Mouse (Mus musculus) 416B (cell line): ENCODE measurements around the gene 1700007K13Rik.
A peak's percentile ranks its signal among the peaks of the same experiment; 100 is the strongest.

Source experiments
- DNase-seq: peaks from one replicate; pipeline ENCODE4 v3.0.0; 2011; ENCODE audit warnings: low read depth

Gene 1700007K13Rik

GRCm38 (mm10) chr2:28469461-28469860, 3.3 kb upstream of the 1700007K13Rik start:
- DNase-seq, result no peak

DNA sequence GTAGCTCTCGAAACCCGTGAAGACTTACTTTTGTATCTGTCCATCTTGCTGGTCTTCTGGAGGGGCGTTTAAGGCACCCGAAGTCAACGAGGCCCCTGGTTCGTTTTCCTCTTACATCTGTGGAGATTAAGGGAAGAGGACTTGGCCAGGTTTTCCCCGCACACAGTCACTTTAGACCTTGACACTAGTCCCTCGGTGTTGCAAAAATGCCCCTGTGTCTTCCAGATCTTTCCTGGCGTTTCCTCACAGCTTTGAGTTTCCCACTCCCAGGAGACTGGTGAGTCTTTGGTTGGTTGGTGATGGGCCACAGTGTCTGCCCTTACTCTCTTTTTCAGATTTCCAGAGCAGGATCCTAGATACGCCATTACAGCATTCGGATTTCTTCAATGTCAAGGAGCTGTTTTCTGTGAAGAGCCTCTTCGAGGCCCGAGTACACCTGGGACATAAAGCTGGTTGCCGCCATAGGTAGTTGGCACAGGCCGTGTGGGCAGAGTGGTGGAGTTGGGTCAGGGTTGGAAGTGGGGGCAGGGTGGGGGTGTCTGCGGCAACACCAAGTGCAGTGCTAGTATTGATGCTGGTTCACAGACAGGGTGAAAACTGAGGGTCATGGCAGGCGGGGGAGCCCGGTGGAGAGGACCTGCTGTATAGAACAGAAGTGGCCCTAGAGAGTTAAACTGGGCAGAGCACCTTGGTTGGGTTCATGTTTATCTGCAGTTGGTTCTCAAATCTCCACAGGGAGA, 2.5 kb upstream of the 1700007K13Rik start:
- no peak for DNase-seq

- DNase-seq, result peak; percentile 92
Measured at GRCm38 (mm10) chr2:28467860-28468485, 1.8 kb upstream of the 1700007K13Rik start, which contains the start of gene Mrps2. TSS of gene Mrps2 (plus strand) at chr2:28468066.

DNA sequence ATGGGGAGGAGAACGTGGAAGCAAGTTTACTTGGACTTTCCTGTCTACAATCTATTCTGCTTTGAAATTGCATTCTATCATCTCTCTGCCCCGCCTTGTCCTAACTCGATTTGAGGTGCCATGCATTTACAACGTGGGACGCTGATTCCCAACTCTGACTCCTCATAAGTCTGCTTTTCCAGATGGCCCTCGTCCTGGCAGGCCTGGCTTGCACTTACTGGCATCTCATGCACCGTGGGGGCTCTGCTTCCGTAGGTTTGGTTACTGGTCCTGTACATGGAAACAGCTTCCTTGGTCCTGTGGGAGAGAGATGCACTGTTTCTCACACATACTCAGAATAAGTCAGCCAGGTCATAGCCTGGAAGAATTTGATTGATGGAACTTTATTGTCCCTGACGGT, 1.2 kb downstream of the 1700007K13Rik start:
- no peak for DNase-seq

GRCm38 (mm10) chr2:28463919-28464318, 2.2 kb downstream of the 1700007K13Rik start:
- DNase-seq, result peak; percentile 70

DNA sequence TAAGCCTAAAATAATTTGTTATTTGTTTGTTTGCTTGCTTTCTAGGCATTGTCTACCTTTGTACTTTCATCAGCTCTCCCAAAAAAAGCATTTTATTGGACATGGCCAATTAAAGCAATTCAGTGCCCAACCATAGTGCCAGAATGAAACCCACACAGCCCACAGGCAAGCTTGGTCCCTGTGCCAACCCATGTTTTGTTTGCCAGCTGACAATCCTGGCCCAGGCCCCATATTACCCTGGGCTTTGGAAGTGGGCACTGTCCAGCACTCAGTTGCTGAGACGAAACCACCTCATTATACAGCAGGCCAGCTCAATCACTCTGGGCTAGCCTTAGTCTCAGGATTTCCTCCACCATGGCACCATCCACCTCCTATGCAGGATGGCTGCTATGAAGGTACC, 9.5 kb downstream of the 1700007K13Rik start:
- no peak for DNase-seq

DNA sequence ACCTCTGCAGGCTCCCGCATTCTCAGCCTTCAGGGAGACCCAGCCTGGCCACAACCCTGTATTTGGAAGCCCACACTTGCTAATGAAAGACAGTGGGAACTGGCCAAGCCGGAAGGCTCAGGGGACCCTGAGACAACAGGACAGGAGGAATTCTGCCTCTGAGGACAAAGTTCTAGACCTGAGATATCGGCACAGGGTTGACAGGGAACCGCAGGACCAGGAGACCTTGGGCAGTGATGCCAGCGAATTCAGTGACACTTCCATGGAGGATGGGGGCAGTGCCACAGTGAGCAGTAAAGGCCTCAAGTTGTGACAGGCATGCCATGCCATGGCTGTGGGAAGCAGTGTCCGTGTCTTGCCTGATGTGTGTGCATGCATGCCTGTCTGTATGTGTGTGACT, 12.6 kb downstream of the 1700007K13Rik start:
- no peak for DNase-seq

DNA sequence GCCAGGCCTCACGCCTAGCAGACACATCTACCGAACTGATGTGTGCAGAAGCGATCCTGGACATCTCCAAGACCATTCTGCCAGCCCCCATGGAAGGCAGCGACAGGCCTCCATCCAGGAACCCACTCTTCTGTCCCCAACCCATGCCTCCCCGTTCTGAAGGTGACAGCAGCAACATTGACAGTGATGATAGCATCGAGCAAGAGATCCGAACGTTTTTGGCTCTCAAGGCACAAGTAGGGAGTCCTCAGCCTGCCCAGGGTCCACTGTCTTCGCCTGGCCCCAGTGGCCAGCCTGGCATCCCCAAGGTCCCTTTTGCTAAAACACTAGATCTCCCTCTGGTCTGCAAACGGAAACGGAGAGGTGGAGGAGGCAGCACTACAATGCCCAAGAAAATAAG, 14.5 kb downstream of the 1700007K13Rik start:
- no peak for DNase-seq

DNA sequence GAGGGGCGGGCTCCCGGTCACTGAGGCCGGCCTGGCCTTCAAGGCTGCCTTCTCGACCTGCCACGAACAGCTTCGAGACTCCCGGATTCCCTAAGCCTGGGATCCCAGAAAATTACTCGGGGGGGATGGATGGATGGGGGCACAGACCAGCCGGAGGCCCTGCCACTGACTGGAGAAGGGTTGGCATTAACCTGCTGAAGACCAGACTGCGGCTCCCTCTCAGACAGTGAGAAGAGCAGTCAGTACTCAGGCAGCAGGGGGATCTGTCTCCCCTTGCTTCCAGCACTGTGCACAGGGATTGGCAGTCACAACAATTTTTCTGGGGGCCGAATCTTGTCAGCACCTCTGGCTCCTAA, 18.8 kb downstream of the 1700007K13Rik start:
- no peak for DNase-seq

DNA sequence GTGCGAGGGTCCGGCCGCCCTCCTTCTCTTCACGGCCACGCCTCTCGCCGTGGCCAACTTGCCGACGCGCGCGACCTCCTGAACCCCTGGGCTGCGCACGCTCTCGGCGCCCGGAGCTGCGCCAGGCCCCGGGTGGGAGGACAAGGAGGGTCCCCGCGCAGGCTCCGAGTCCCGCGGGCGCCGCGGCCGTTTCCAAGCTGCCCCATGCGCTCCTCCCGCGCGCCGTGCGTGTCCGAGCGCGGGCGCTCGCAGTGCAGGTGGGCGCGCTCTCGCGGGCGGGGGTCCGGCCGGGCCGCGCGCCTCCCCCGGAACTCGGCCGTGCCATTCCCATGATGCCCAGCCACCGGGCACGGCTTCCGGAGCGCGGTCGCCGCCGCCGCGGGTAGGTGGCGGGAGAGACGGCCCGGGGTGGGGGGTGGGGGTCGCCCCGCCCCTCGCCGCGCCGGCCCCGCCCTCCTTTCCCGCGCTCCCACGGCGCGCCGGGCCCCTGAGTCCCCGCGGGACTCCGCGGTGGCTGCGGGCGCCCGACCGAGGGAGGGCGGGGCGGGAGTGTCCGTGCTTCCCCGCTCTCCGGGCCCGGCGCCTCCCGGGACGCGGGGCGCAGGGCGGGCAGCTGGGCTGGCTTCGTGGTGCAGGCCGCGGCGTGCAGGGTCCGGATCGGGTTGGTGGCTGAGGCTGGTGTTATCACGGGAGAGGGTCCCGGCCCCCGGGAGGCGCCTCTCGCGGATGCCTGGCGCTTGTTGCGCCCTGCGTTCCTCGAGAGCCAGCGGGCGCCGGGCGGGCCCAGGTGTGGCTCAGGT, 19.4 kb downstream of the 1700007K13Rik start, which contains the start of gene Ppp1r26:
Gene Ppp1r26 (plus strand): TSS at position 286 of the 800 bp plus-strand sequence.
- no peak for DNase-seq

DNA sequence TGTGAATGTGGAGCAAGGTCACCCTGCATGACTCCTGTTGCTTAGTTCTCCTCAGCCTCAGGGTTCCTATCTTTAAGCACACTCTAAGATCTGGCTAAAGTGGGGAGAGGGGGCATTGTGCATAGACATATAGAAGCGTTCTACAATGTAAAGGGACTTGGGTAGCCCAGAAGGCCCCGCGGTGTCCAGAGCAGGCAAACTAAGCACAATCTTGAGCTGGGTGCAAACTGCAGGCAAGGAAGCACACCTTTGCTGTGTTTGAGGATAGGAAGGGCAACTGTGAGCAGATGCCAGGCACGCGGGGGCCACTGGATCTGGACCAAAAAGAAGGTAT, 20.0 kb downstream of the 1700007K13Rik start:
- no peak for DNase-seq

GRCm38 (mm10) chr2:28445082-28445481, 21.1 kb downstream of the 1700007K13Rik start:
- peak; percentile 26 for DNase-seq

DNA sequence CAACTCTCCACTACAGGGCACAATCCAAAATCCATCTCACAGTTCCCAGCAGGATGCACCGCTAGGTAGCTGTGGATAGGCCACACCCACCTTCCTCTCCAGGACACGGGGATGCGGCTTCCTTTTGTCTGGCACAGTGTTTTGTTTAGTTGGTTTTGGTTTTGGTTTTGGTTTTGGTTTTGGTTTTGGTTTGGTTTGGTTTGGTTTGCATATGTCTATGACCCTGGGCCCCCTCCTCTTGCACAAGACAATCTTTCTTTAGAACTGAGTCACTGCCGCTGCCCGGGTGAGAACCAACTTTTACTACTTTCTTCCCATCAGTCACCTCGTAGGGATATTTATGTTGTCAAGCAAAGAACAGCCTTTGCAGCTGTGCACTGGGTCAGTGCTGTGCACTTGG, 25.3 kb downstream of the 1700007K13Rik start:
- peak; percentile 32 for DNase-seq

DNA sequence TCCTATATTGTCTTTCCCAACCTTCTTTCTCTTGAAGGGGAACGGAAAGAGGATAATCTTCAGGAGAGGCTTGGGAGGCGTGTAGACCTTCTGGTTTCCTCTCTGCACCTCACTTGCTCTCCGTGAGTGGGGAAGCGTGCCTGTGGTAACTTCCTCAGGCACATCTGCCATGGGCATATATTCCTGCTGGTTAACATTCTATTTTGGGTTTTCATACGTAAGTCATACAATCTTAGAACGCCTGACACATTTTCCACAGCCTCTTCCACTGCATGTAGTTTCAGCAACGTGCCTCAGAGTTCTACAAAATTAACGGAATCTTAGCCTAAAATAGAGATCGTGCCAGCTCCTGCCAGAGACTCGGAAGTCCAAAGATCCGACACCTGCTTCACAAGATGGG, 30.7 kb downstream of the 1700007K13Rik start:
- no peak for DNase-seq

DNA sequence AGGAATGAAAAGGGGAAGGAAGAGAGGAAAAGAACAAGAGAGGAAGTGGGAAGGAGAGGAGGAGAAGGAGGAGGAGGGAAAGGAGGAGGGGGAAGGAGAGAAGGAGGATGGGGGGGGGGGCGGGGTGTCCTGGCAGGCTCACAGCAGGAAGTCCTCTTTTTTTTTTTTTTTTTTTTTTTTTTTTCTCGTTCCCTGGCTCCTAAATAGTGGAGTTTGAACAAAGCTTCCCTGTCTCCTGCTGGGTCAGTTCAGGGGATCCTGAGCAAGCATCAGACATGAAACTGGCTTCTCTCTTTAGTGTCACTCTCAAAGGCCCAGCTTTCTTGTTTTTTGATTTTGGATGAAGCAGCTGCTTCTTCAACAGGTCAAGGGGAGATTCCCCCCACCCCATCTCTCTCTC, 32.6 kb downstream of the 1700007K13Rik start:
- no peak for DNase-seq

DNA sequence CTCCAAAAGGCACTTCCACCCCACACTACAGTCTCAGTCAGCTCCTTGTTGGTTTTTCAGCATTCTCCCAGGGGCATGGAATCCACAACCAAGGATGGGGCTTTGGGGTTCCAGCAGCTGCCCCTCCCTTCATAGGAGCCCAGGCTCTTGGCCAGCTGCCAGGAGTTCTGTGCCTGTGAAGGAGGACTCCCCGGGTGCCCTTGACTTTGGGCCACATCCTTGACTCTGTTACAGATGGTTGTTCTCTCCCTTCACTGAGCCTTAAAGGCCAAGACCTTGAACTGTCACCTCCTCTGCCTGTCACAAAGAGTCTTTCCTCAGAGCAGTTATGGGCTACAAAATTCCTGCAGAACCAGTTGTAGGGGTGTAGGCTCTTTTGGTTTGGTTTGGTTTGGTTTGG, 33.3 kb downstream of the 1700007K13Rik start:
- peak; percentile 29 for DNase-seq

DNA sequence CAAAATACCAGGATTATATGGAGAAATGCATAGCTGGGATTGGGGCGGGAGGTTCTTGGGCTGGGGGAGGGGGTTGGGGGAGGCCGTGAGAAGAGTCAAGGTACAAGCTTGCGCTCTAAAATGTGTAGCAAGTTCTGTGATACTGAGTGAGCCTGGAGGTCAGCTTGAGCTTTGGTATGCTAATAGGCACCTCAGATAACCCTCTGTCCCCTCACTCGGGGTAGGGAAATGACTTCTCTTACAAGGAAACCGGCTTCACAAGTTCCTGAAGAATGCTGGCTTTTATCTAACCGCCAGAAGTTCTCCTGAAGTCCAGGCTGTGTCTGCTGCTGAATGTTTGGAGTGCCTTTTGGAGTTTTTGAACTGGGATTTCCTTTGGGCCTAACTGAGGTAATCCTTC, 35.3 kb downstream of the 1700007K13Rik start:
- DNase-seq, result no peak

DNA sequence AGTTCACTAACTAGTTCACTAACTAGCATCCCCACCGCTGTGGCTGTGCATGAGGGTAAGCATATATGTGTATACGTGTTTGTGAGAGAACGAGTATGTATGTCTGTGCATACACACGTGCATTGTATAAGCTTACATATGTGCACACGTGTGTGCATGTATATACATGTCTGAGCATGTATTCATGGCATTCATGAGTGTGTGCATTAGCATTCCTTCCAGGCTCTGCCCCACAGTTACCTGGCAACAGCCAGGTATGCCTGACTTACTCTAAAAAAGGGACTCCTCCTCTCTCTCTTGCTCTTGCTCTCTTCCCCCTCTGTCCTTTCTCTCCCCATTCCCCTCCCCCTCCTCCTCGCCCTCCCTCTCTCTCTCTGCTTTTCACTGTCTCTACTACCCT, 38.9 kb downstream of the 1700007K13Rik start:
- no peak for DNase-seq

DNA sequence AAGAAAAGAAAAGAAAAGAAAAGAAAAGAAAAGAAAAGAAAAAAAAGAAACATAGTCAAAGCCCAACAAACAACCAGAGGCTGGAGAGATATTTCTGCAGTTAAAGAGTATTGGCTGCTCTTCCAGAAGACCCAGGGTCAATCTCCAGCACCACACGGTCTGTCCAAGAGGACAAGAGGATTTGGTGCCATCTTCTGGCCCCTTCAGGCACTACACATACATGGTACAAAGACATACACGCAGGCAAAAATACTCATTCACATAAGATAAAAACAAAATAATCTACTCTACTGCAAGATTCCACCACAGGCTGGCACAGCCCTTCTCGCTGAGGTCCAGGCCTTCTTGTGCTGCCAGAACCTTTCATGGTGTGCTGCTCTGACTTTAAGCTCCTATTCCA, 43.0 kb downstream of the 1700007K13Rik start:
- DNase-seq, result peak; percentile 72

DNA sequence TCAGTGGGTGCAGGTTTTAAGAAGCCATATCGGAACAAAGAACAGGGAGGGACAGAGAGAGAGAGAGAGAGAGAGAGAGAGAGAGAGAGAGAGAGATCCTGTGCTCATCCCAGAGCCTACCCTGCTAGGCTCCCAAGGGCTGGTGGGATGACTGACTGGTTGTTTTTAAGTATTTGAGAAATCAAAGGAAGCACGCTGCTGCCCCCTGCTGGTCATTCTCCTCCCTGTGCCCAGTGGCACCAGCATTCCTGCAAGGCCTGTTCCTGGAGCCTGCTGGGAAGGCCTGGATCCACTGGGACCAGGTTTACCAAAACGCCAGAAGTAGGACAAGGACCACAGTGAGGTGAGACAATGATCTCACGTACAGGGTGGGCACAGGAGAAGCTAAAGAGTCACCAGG, 46.2 kb downstream of the 1700007K13Rik start:
- peak; percentile 64 for DNase-seq

- peak; percentile 79 for DNase-seq
Measured at GRCm38 (mm10) chr2:28418034-28418433, 48.1 kb downstream of the 1700007K13Rik start.

GRCm38 (mm10) chr2:28416511-28416910, 49.6 kb downstream of the 1700007K13Rik start:
- DNase-seq, result no peak
